In the genomic region with DNA sequence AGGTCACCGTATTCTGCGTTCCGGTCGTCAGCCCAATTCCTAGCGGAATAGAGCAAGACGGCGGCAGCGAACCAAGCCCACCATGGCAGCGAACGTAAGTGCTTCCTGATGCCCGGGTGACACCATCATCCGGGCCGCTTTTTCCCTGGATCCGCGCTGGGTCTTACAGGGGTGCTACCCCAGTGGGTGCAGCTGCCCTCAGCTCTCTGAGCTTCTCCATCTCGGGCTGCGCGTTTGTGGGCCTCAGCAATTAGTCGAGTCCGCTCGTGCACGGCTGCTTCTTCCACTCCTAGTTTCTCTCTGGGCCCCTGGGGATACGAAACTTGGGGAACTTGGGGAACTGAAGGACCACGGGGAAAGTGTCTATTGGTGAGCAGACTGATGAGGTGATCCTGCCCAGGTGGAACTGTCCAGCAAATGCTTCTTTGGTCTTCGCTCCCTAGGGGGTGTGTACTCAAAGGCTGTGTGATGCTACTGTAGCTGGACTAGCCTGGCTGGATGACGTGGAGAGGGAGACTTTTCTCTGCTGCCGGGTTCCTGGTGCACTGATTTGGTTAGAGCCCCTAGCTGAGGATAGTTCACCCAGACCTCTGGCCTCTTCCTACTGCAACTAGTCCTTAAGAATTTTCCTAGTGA, we compare ENCODE assay signal across 8 mouse cellular contexts. TPM values are rescaled to one million over a fixed set of nuclear protein-coding genes. Genes with fewer than 3 reads are reported as not detected.
A peak's percentile ranks its signal among the peaks of the same experiment; 100 is the strongest.
DNase-seq lines count a peak whose midpoint lies in the region; ATAC-seq lines count a peak whose summit lies in the region.

No protein-coding gene starts in this region.

- peak overlapping the region; percentile 55 for H3K27ac ChIP-seq in kidney, embryonic 15.5 days
- H3K27ac ChIP-seq in hindbrain, embryonic 12.5 days = peak overlapping the region; percentile 37; the same call in 1 of the 2 replicates

- H3K36me3 ChIP-seq in kidney, embryonic 15.5 days = peaks cover 37% of the 10 kb centered on the region
- peaks cover 18% of the 10 kb centered on the region for H3K36me3 ChIP-seq in hindbrain, embryonic 12.5 days

- peak overlapping the region; percentile 74 for H3K4me2 ChIP-seq in kidney, embryonic 15.5 days
- H3K4me2 ChIP-seq in hindbrain, embryonic 12.5 days (replicated peaks) = peak overlapping the region; percentile 87

- peak; percentile 45 for ATAC-seq in kidney, embryonic 15.5 days (replicated peaks; ENCODE audit: low FRiP score)
- peak; percentile 55 for ATAC-seq in hindbrain, embryonic 12.5 days (ENCODE audit: low FRiP score)
- peak; percentile 27 for ATAC-seq in megakaryocyte progenitor cell, adult 5-6 weeks (replicated peaks; ENCODE audit: poor library complexity)

- H3K27me3 ChIP-seq in kidney, embryonic 15.5 days = no peaks in the 10 kb centered on the region
- no peaks in the 10 kb centered on the region for H3K27me3 ChIP-seq in hindbrain, embryonic 12.5 days

- no peaks in the 10 kb centered on the region for H3K9me3 ChIP-seq in kidney, embryonic 15.5 days (replicated peaks)
- no peaks in the 10 kb centered on the region for H3K9me3 ChIP-seq in hindbrain, embryonic 12.5 days (replicated peaks)

- H3K4me1 ChIP-seq in kidney, embryonic 15.5 days = peaks cover 23% of the 10 kb centered on the region
- H3K4me1 ChIP-seq in hindbrain, embryonic 12.5 days = peaks cover 27% of the 10 kb centered on the region

- peak overlapping the region; percentile 59 for H3K9ac ChIP-seq in kidney, embryonic 15.5 days
- H3K9ac ChIP-seq in hindbrain, embryonic 12.5 days = peak overlapping the region; percentile 76

- no peak for DNase-seq in kidney, postnatal 14 days
- DNase-seq in brain, adult 2 months (ENCODE audit: low read depth, low spot score) = peak; percentile 11
- DNase-seq in yolk sac, embryonic 10.5 days (ENCODE audit: low spot score) = no peak
- DNase-seq in spleen, postnatal 4 days (ENCODE audit: low spot score in 2 of 2) = no peak
- no peak for DNase-seq in embryo, embryonic 9.5 days (ENCODE audit: extremely low spot score)

- peak overlapping the region; percentile 84 for H3K4me3 ChIP-seq in kidney, embryonic 15.5 days (replicated peaks)
- peak overlapping the region; percentile 79 for H3K4me3 ChIP-seq in hindbrain, embryonic 12.5 days

- WGBS in kidney, embryonic 15.5 days = under 1% methylated on average over 27 of the region's 27 CpGs
- WGBS in hindbrain, embryonic 12.5 days = under 1% methylated on average over 27 of the region's 27 CpGs

RNA-seq across cellular contexts. Expression of gene Tmem43, which starts 0.4 kb away (rescaled TPM):
- polyA plus RNA-seq in kidney, embryonic 15.5 days (2015; fragmentation: Nextera tagmentation; extraction: Ambion mirVana) = 44.7 and 46.5 TPM in 2 replicates
- 57.3 and 57.7 TPM in 2 replicates for polyA plus RNA-seq in hindbrain, embryonic 12.5 days (2016; fragmentation: Nextera tagmentation; extraction: Ambion mirVana)
- 53.7 and 59.0 TPM in 2 replicates for total RNA-seq in megakaryocyte progenitor cell, adult 5-6 weeks (2015)
- total RNA-seq in megakaryocyte progenitor cell, adult 5-6 weeks (2017) = 58.1 and 70.3 TPM in 2 replicates

RNA-seq across cellular contexts. Expression of gene Chchd4, which starts 0.6 kb away (rescaled TPM):
- polyA plus RNA-seq in kidney, embryonic 15.5 days (2015; fragmentation: Nextera tagmentation; extraction: Ambion mirVana) = 30.2 and 30.7 TPM in 2 replicates
- polyA plus RNA-seq in hindbrain, embryonic 12.5 days (2016; fragmentation: Nextera tagmentation; extraction: Ambion mirVana) = 19.8 and 20.9 TPM in 2 replicates
- 25.5 and 28.2 TPM in 2 replicates for total RNA-seq in megakaryocyte progenitor cell, adult 5-6 weeks (2015)
- 24.3 TPM in 2 replicates for total RNA-seq in megakaryocyte progenitor cell, adult 5-6 weeks (2017)

RNA-seq across cellular contexts. Expression of gene Xpc, which starts 41.8 kb away (rescaled TPM):
- polyA plus RNA-seq in kidney, embryonic 15.5 days (2015; fragmentation: Nextera tagmentation; extraction: Ambion mirVana) = 25.1 and 25.5 TPM in 2 replicates
- 27.3 TPM in 2 replicates for polyA plus RNA-seq in hindbrain, embryonic 12.5 days (2016; fragmentation: Nextera tagmentation; extraction: Ambion mirVana)
- 31.1 and 31.6 TPM in 2 replicates for total RNA-seq in megakaryocyte progenitor cell, adult 5-6 weeks (2015)
- total RNA-seq in megakaryocyte progenitor cell, adult 5-6 weeks (2017) = 79.0 and 80.6 TPM in 2 replicates

RNA-seq across cellular contexts. Expression of gene Lsm3, which starts 41.8 kb away (rescaled TPM):
- polyA plus RNA-seq in kidney, embryonic 15.5 days (2015; fragmentation: Nextera tagmentation; extraction: Ambion mirVana) = 280 and 313 TPM in 2 replicates
- polyA plus RNA-seq in hindbrain, embryonic 12.5 days (2016; fragmentation: Nextera tagmentation; extraction: Ambion mirVana) = 185 and 194 TPM in 2 replicates
- 148 and 154 TPM in 2 replicates for total RNA-seq in megakaryocyte progenitor cell, adult 5-6 weeks (2015)
- 468 and 492 TPM in 2 replicates for total RNA-seq in megakaryocyte progenitor cell, adult 5-6 weeks (2017)
